Mouse (Mus musculus) embryonic fibroblast, embryonic 13.5 days (primary cell): ENCODE data around the gene Slc29a3. TPM values are rescaled to one million over a fixed set of nuclear protein-coding genes. Genes with fewer than 3 reads are reported as not detected.

Source experiments
- H3K27ac ChIP-seq: 2 replicates; pipeline ENCODE4 v1.5.1; 2012; ENCODE audit warnings: low read length, control low read depth, inconsistent platforms; ENCODE audit not compliant: insufficient read depth
- H3K4me1 ChIP-seq: 2 replicates; pipeline ENCODE4 v1.6.1; 2011; ENCODE audit warnings: low read length; ENCODE audit not compliant: control insufficient read depth, insufficient read depth
- H3K4me3 ChIP-seq: 2 replicates; pipeline ENCODE4 v1.5.1; 2011; ENCODE audit warnings: mild to moderate bottlenecking, control low read depth, low read length; ENCODE audit not compliant: insufficient read depth
- CTCF ChIP-seq: IDR thresholded peaks from 2 replicates; pipeline ENCODE4 v1.5.1; 2011; ENCODE audit warnings: mild to moderate bottlenecking, control low read depth, low read length, moderate library complexity, borderline replicate concordance; ENCODE audit not compliant: insufficient read depth
- POLR2A ChIP-seq: IDR thresholded peaks from 2 replicates; pipeline ENCODE4 v1.6.1; 2011; ENCODE audit warnings: low read depth, mild to moderate bottlenecking, control low read depth, low read length, moderate library complexity
- polyA plus RNA-seq: library from polyadenylated mRNA; stranded (reverse); fragments of >200 nt; gene quantifications from 2 replicates; pipeline ENCODE4 v1.2.4, GENCODE M21; 2011; ENCODE audit warnings: low read depth; ENCODE audit not compliant: missing spikeins, insufficient read length

Slc29a3 gene
- polyA plus RNA-seq: 21.3 and 23.5 TPM in 2 replicates

GRCm38 (mm10) chr10:60752040-60753020 lies at the start of gene Slc29a3:
Gene Slc29a3, minus strand, starts transcription at chr10:60752794.
- Histone ChIP-seq H3K4me3 (peak within 1 kb of the TSS; percentile 70), H3K4me1 (no peaks in the 10 kb centered on the region), H3K27ac (peak within 1 kb of the TSS; percentile 10; the same call in 1 of the 2 replicates)
- TF ChIP-seq POLR2A (peak; percentile 99), CTCF (no peak)

GRCm38 (mm10) chr10:60801898-60802412 lies 49.4 kb upstream of the Slc29a3 start:
- H3K4me3 ChIP-seq: no peak overlapping the region
- peaks cover 21% of the 10 kb centered on the region for H3K4me1 ChIP-seq
- peak overlapping the region; percentile 24; the same call in 1 of the 2 replicates for H3K27ac ChIP-seq
- TF ChIP-seq CTCF: no peak
- TF ChIP-seq POLR2A: no peak

- no peak for TF ChIP-seq CTCF
- no peak for TF ChIP-seq POLR2A
- no peak overlapping the region for H3K27ac ChIP-seq
- H3K4me3 ChIP-seq: no peak overlapping the region
- H3K4me1 ChIP-seq: peaks cover 17% of the 10 kb centered on the region
These were observed 48.7 kb upstream of the Slc29a3 start for GRCm38 (mm10) chr10:60801168-60801897.

GRCm38 (mm10) chr10:60800295-60801167 lies 47.9 kb upstream of the Slc29a3 start:
- H3K4me3 ChIP-seq: no peak overlapping the region
- no peak overlapping the region for H3K27ac ChIP-seq
- H3K4me1 ChIP-seq: peaks cover 15% of the 10 kb centered on the region
- TF ChIP-seq POLR2A: no peak

- Histone ChIP-seq H3K4me3 (no peak overlapping the region), H3K4me1 (peaks cover 10% of the 10 kb centered on the region), H3K27ac (no peak overlapping the region)
- TF ChIP-seq CTCF (no peak), POLR2A (no peak)
These were observed 45.3 kb upstream of the Slc29a3 start for GRCm38 (mm10) chr10:60797682-60798422.

- Histone ChIP-seq H3K4me3 (no peak overlapping the region), H3K27ac (peak overlapping the region; percentile 14), H3K4me1 (peaks cover 10% of the 10 kb centered on the region)
- TF ChIP-seq CTCF (no peak), POLR2A (no peak)
These were observed 43.9 kb upstream of the Slc29a3 start for GRCm38 (mm10) chr10:60796474-60796873.

GRCm38 (mm10) chr10:60796028-60796427 lies 43.4 kb upstream of the Slc29a3 start:
- Histone ChIP-seq H3K4me1 (peaks cover 10% of the 10 kb centered on the region; the same call in 1 of the 2 replicates), H3K4me3 (no peak overlapping the region), H3K27ac (peak overlapping the region; percentile 14)
- TF ChIP-seq POLR2A (no peak), CTCF (no peak)

- no peak for TF ChIP-seq POLR2A
- TF ChIP-seq CTCF: no peak
- Histone ChIP-seq H3K27ac (peak overlapping the region; percentile 4; the same call in 1 of the 2 replicates), H3K4me3 (no peak overlapping the region), H3K4me1 (peaks cover 10% of the 10 kb centered on the region; the same call in 1 of the 2 replicates)
These were observed 42.2 kb upstream of the Slc29a3 start for GRCm38 (mm10) chr10:60794792-60795191.

GRCm38 (mm10) chr10:60794374-60794773 lies 41.8 kb upstream of the Slc29a3 start:
- Histone ChIP-seq H3K4me3 (no peak overlapping the region), H3K4me1 (peaks cover 9% of the 10 kb centered on the region; the same call in 1 of the 2 replicates), H3K27ac (peak overlapping the region; percentile 4; the same call in 1 of the 2 replicates)
- no peak for TF ChIP-seq POLR2A
- no peak for TF ChIP-seq CTCF
